Mouse (Mus musculus): Measurements from ENCODE around the gene Nell2.
A peak's percentile ranks its signal among the peaks of the same experiment; 100 is the strongest.
"Not testable (repeated sequence)": the region's sequence is repeated elsewhere in the genome, so short reads cannot be mapped to it uniquely, and the experiment has no call there.

The Nell2 gene

GRCm38 (mm10) chr15:95527948-95528861 is at the start of gene Nell2:
TSS of gene Nell2 (minus strand) at chr15:95528559.
- peak; percentile 89 for DNase-seq

GRCm38 (mm10) chr15:95574661-95575060 is 46.3 kb upstream of the Nell2 start:
- peak; percentile 65 for DNase-seq

GRCm38 (mm10) chr15:95569606-95570005 is 41.2 kb upstream of the Nell2 start:
- no peak for DNase-seq

GRCm38 (mm10) chr15:95565160-95565559 is 36.8 kb upstream of the Nell2 start:
- no peak for DNase-seq

GRCm38 (mm10) chr15:95561303-95561702 is 32.9 kb upstream of the Nell2 start:
- DNase-seq: no peak

- no peak for DNase-seq
Measured at GRCm38 (mm10) chr15:95550011-95550410, 21.7 kb upstream of the Nell2 start.

GRCm38 (mm10) chr15:95542632-95543031 is 14.3 kb upstream of the Nell2 start:
- DNase-seq: no peak

- DNase-seq: peak; percentile 76
Measured at GRCm38 (mm10) chr15:95536724-95537123, 8.4 kb upstream of the Nell2 start.

- peak; percentile 68 for DNase-seq
Measured at GRCm38 (mm10) chr15:95536230-95536629, 7.9 kb upstream of the Nell2 start.

GRCm38 (mm10) chr15:95534644-95535043 is 6.3 kb upstream of the Nell2 start:
- no peak for DNase-seq

- no peak for DNase-seq
Measured at GRCm38 (mm10) chr15:95527461-95527947, 855 bp downstream of the Nell2 start.

- peak; percentile 40 for DNase-seq
Measured at GRCm38 (mm10) chr15:95526626-95527411, 1.5 kb downstream of the Nell2 start.

GRCm38 (mm10) chr15:95525997-95526396 is 2.4 kb downstream of the Nell2 start:
- DNase-seq: peak; percentile 64

- DNase-seq: no peak
Measured at GRCm38 (mm10) chr15:95518204-95518603, 10.2 kb downstream of the Nell2 start.

GRCm38 (mm10) chr15:95513306-95513705 is 15.1 kb downstream of the Nell2 start:
- not testable (repeated sequence) for DNase-seq

- DNase-seq: no peak
Measured at GRCm38 (mm10) chr15:95495666-95496065, 32.7 kb downstream of the Nell2 start.

GRCm38 (mm10) chr15:95495193-95495592 is 33.2 kb downstream of the Nell2 start:
- peak; percentile 53 for DNase-seq

GRCm38 (mm10) chr15:95492201-95492600 is 36.2 kb downstream of the Nell2 start:
- DNase-seq: peak; percentile 67

GRCm38 (mm10) chr15:95489174-95489573 is 39.2 kb downstream of the Nell2 start:
- DNase-seq: no peak

- DNase-seq: peak; percentile 45
Measured at GRCm38 (mm10) chr15:95487961-95488360, 40.4 kb downstream of the Nell2 start.

- no peak for DNase-seq
Measured at GRCm38 (mm10) chr15:95482002-95482401, 46.4 kb downstream of the Nell2 start.

- DNase-seq: no peak
Measured at GRCm38 (mm10) chr15:95481585-95481984, 46.8 kb downstream of the Nell2 start.

GRCm38 (mm10) chr15:95476440-95476839 is 51.9 kb downstream of the Nell2 start:
- no peak for DNase-seq

- no peak for DNase-seq
Measured at GRCm38 (mm10) chr15:95473976-95474375, 54.4 kb downstream of the Nell2 start.

Data from cerebellum, adult 8-10 months (tissue).